Mouse (Mus musculus) stomach, embryonic 16.5 days (tissue): ENCODE measurements around the gene Cd59b. TPM values are rescaled to one million over a fixed set of nuclear protein-coding genes. Genes with fewer than 3 reads are reported as not detected.
A peak's percentile ranks its signal among the peaks of the same experiment; 100 is the strongest.

Source experiments
- ATAC-seq: fragments of 200-750 bp; cut with Nextera tagmentation; 2 replicates; pipeline ENCODE4 v1.8.0; 2017; ENCODE audit warnings: moderate number of reproducible peaks, moderate TSS enrichment; ENCODE audit not compliant: insufficient read depth, low FRiP score
- H3K27ac ChIP-seq: fragments of 300-500 bp; sonication (generic); 2 replicates; pipeline ENCODE4 v1.5.1; 2014; ENCODE audit warnings: low read length
- H3K27me3 ChIP-seq: fragments of 300-500 bp; sonication (generic); 2 replicates; pipeline ENCODE4 v1.6.1; 2014; ENCODE audit warnings: low read length, control low read depth, mixed read lengths; ENCODE audit not compliant: control insufficient read depth, insufficient read depth
- H3K36me3 ChIP-seq: fragments of 300-500 bp; sonication (generic); 2 replicates; pipeline ENCODE4 v1.6.1; 2014; ENCODE audit warnings: low read length; ENCODE audit not compliant: control insufficient read depth, insufficient read depth
- H3K4me1 ChIP-seq: fragments of 300-500 bp; sonication (generic); 2 replicates; pipeline ENCODE4 v1.6.1; 2014; ENCODE audit warnings: low read length, control low read depth, mixed read lengths; ENCODE audit not compliant: control insufficient read depth, insufficient read depth
- H3K4me2 ChIP-seq: fragments of 300-500 bp; sonication (generic); 2 replicates; pipeline ENCODE4 v1.6.1; 2014; ENCODE audit warnings: low read depth, low read length, mixed read lengths
- H3K4me3 ChIP-seq: fragments of 300-500 bp; sonication (generic); replicated peaks from 2 replicates; pipeline ENCODE4 v1.5.1; 2014; ENCODE audit warnings: mild to moderate bottlenecking, low read length
- H3K9ac ChIP-seq: fragments of 300-500 bp; sonication (generic); 2 replicates; pipeline ENCODE4 v1.6.1; 2014; ENCODE audit warnings: low read length
- H3K9me3 ChIP-seq: fragments of 300-500 bp; sonication (generic); replicated peaks from 2 replicates; pipeline ENCODE4 v1.6.1; 2016; ENCODE audit warnings: low read length, control low read depth; ENCODE audit not compliant: control insufficient read depth
- WGBS: fragments of 180-500 bp; shearing (Covaris S2); extraction: QIAGEN DNeasy Blood & Tissue Kit; methylation state at CpG from one replicate; pipeline ENCODE4 v1.1.7; 2014; 5-methylcytosine and 5-hydroxymethylcytosine counted together
- polyA plus RNA-seq: library from polyadenylated mRNA; unstranded; fragments of >200 nt; fragmentation: Nextera tagmentation; extraction: Ambion mirVana; gene quantifications from 2 replicates; pipeline ENCODE4 v1.2.1, GENCODE M21; 2015

The Cd59b gene
- polyA plus RNA-seq, 1 experiment from 2014 or later, result 6.8 TPM

DNA sequence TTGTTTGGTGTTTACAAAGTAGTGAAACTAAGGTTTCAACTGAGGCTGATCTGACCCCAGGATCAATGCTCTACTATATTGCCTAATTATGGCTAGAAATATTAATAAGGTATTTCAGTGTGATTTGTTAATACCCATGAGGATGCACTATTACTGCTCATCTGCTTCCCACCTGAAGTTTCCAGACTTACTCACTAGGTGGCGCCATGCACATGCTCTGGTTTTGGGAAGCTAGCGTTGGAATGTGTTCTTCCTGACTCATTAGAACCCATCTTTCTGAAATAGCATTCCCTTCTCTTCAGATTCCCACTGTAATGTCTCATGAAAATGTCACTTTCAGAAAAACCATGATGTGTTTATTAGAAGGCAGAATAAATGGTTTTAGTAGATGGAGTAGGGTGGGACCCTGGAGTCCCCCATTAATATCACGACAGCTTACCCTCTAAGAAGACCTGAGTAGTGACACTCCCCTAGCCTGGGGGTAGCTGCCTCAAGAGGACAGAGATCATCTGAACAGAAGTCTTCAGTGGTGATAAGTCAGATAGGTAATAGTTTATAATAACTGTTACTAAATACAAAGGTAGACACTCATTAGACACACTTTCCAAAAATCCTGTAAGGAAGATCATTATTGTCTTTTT lies 34.7 kb upstream of the Cd59b start:
- Histone ChIP-seq H3K36me3 (peaks cover 6% of the 10 kb centered on the region; the same call in 1 of the 2 replicates), H3K27me3 (no peaks in the 10 kb centered on the region), H3K4me1 (peaks cover 3% of the 10 kb centered on the region), H3K4me2 (no peak overlapping the region), H3K4me3 (no peak overlapping the region), H3K9me3 (no peaks in the 10 kb centered on the region), H3K9ac (no peak overlapping the region), H3K27ac (no peak overlapping the region)
- 32% methylated on average over 3 of the region's 3 CpGs for WGBS
- no peak for ATAC-seq

DNA sequence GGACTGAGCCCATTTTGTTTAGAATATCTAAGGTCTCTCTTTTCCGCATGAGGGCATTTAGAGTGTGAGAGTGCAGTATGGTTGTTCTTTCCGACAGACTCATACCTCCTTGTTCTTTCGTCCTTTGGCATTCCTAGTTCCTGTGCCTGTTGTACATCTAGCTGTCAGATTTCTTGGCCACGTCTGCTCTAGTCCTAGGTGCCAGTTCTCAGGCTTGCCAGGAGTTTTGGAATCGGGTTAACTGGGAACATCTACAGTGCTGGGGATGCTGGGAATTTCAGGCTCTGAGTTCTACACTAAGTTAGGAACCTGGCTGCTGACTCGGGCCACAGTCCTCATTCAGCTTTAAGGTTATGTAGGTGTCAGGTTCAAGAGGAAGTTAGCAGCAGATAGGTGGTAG lies 34.1 kb upstream of the Cd59b start:
- H3K9me3 ChIP-seq, result no peaks in the 10 kb centered on the region
- H3K4me1 ChIP-seq, result no peaks in the 10 kb centered on the region; the same call in none of the 2 replicates
- peaks cover 6% of the 10 kb centered on the region; the same call in 1 of the 2 replicates for H3K36me3 ChIP-seq
- no peaks in the 10 kb centered on the region for H3K27me3 ChIP-seq
- no peak overlapping the region for H3K4me3 ChIP-seq
- WGBS, result 73% methylated on average over 6 of the region's 6 CpGs
- H3K4me2 ChIP-seq, result no peak overlapping the region
- ATAC-seq, result no peak; the same call in 1 of the 2 replicates
- no peak overlapping the region for H3K27ac ChIP-seq
- H3K9ac ChIP-seq, result no peak overlapping the region

DNA sequence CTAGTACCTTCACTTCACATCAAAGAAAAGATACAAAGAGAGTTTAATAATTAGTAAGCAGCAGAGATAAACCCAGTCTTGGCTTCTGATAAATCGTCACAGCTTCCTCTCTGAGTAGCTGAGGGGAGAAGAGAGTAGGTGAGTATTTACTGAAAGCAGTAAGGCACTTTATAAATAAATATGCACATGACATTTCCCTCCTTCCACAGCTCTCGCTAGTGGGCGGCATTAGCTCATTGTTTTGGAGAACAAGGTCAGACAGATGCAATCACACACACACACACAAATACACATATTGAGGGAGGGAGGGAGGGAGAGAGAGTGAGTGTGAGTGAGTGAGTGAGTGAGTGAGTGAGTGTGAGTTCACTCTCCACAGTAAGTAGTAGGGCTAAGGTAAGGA lies 33.3 kb upstream of the Cd59b start:
- Histone ChIP-seq H3K9me3 (no peaks in the 10 kb centered on the region), H3K4me3 (no peak overlapping the region)

DNA sequence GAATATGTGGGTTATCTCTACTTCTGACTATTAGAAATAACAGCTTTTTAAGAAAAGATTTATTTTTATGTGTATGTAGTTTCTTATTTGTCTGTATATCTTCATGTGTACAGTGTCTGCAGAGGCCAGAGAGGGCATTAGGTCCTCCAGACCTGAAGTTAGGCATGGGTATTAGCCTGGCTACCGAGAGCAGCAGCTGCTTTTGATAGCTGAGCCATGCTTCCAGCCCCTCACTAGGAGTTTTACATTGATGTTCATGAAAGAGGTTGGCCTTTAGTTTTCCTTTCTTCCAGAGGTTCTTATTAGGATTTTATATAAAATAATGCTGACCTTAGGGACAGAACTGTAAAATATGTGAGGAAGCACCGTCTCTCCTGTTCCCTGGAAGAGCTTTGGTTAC lies 31.4 kb upstream of the Cd59b start:
- Histone ChIP-seq H3K4me1 (peaks cover 5% of the 10 kb centered on the region), H3K27ac (no peak overlapping the region), H3K4me2 (no peak overlapping the region), H3K9ac (no peak overlapping the region), H3K27me3 (no peaks in the 10 kb centered on the region), H3K4me3 (no peak overlapping the region), H3K36me3 (peaks cover 6% of the 10 kb centered on the region; the same call in 1 of the 2 replicates), H3K9me3 (no peaks in the 10 kb centered on the region)
- 75% methylated on average over 2 of the region's 2 CpGs for WGBS
- no peak for ATAC-seq

More for the DNA sequence above, 33.3 kb upstream of the Cd59b start:
- peaks cover under 1% of the 10 kb centered on the region for H3K4me1 ChIP-seq
- H3K36me3 ChIP-seq, result peaks cover 6% of the 10 kb centered on the region; the same call in 1 of the 2 replicates
- H3K9ac ChIP-seq, result no peak overlapping the region
- no peak for ATAC-seq
- no peak overlapping the region for H3K27ac ChIP-seq
- H3K4me2 ChIP-seq, result no peak overlapping the region
- WGBS, result 53% methylated on average over 3 of the region's 3 CpGs
- no peaks in the 10 kb centered on the region for H3K27me3 ChIP-seq

DNA sequence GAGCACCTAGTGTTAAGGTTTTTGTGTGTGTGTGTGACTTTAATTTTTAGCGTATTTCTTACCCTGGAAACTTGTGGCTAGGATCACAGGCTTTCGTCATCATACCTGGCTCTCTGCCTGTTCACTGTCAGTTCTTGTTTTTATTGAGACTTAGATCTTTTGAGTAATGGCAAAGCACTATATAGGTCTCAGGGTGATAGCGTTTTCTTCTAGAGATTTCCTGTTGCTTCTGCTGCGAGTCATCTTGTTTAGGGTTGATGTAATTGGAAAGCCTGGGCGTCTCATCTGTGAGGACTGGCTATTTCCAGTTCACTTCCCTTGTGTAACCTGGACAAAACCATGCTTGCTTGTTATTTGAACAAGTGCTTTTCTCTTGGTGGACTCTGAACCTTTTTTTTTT lies 28.0 kb upstream of the Cd59b start:
- H3K36me3 ChIP-seq, result 0 out of 2 replicates have a peak, but pooled peaks cover 6% of the 10 kb centered on the region
- WGBS, result 43% methylated on average over 5 of the region's 5 CpGs
- ATAC-seq, result no peak

DNA sequence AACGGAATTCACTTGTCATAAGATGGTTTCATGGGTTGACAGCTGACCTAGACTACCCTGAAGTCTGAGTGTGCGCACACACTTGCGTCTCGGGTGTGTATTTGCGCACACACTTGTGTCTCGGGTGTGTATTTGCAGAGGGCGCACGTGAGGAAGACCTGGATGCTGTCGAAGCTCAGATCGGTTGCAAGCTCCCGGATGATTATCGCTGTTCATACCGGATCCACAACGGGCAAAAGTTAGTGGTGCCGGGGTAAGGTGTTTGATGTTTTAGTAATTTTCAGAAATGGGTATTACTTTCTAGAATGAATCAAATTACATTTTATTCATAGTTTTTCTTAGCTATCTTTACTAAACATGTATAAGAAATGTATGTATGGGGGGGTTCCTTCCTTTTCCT lies 26.9 kb upstream of the Cd59b start:
- Histone ChIP-seq H3K4me1 (peaks cover 5% of the 10 kb centered on the region), H3K27me3 (no peaks in the 10 kb centered on the region), H3K4me2 (no peak overlapping the region), H3K4me3 (no peak overlapping the region), H3K9ac (no peak overlapping the region), H3K27ac (no peak overlapping the region), H3K36me3 (0 out of 2 replicates have a peak, but pooled peaks cover 2% of the 10 kb centered on the region), H3K9me3 (no peaks in the 10 kb centered on the region)
- 91% methylated on average over 15 of the region's 15 CpGs for WGBS
- no peak for ATAC-seq

More for the DNA sequence above, 28.0 kb upstream of the Cd59b start:
- H3K9ac ChIP-seq, result no peak overlapping the region
- no peak overlapping the region for H3K4me3 ChIP-seq
- H3K27ac ChIP-seq, result no peak overlapping the region
- no peak overlapping the region for H3K4me2 ChIP-seq
- H3K27me3 ChIP-seq, result no peaks in the 10 kb centered on the region
- peaks cover 5% of the 10 kb centered on the region for H3K4me1 ChIP-seq
- no peaks in the 10 kb centered on the region for H3K9me3 ChIP-seq

DNA sequence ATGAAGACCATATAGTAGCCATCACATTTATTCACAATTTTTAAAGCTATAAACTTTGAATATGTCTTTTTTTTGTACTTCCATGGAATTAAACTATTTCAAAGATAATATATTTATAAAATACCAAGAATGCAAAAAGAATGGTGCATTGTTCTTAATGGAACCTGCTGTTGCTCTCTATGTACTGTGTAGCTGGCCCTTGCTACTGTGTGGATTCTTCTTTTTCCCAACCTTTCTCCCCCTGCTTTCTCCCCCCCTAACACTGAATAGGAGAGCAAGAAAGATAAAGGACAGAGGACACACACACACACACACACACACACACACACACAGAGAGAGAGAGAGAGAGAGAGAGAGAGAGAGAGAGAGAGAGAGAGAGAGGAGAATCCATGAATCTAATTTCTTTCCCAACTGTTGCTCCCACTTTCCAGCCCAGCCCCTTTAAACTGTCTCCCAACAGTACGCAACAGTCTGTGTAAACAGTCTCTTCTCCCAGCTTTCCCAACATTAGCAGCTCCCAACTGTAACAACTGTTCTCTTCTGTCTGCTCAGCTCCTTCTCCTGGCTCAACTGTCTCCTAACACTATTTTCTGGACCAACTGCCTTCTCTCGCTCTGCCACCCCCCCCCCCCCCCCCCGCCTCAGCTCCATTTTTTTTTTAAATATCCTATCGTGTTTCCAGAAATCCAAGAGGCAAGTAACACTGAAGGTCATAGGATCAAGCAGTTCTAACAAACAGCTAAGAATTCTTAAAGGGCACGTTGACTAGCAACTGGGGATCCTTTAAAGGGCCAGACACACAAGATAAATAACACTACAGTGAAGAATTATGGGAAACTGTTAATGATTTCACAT lies 25.8 kb upstream of the Cd59b start:
- WGBS, result 36% methylated on average over 3 of the region's 5 CpGs
- Histone ChIP-seq H3K9me3 (no peaks in the 10 kb centered on the region), H3K4me3 (no peak overlapping the region), H3K4me2 (no peak overlapping the region), H3K9ac (no peak overlapping the region), H3K27me3 (no peaks in the 10 kb centered on the region), H3K4me1 (peaks cover 5% of the 10 kb centered on the region), H3K36me3 (0 out of 2 replicates have a peak, but pooled peaks cover 2% of the 10 kb centered on the region), H3K27ac (no peak overlapping the region)
- ATAC-seq, result 0 out of 2 replicates have a peak, but pooled peaks have one; percentile 62

DNA sequence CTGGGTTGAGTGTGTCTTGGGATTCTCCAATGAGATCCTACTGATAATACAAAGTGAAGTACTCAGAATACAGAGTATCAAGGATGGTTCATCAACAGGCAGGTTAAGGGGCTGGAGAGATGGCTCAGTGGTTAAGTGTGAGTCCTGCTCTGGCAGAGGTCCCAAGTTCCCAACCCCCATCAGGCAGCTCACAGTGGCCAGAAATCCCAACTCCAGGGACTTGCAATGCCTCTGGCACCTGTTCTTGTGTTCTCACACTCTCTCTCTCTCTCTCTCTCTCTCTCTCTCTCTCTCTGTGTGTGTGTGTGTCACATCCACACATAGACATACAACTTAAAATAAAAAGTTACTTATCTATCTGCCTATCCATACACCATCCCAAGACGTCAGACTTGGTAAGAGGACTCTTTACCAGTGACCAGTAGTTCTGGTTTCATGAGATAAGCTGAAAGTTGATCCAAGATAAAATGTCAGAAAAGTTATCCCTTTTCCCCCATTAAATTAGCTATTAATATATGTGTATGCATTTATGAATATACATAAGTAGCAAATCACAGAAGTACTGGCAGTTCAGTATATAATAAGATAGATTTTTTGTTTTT lies 25.1 kb upstream of the Cd59b start:
- Histone ChIP-seq H3K9me3 (no peaks in the 10 kb centered on the region), H3K4me2 (no peak overlapping the region), H3K27me3 (no peaks in the 10 kb centered on the region), H3K4me1 (peaks cover 5% of the 10 kb centered on the region), H3K4me3 (no peak overlapping the region), H3K36me3 (0 out of 2 replicates have a peak, but pooled peaks cover 2% of the 10 kb centered on the region), H3K9ac (no peak overlapping the region), H3K27ac (no peak overlapping the region)
- 49% methylated on average over 1 of the region's 1 CpGs for WGBS
- no peak for ATAC-seq

DNA sequence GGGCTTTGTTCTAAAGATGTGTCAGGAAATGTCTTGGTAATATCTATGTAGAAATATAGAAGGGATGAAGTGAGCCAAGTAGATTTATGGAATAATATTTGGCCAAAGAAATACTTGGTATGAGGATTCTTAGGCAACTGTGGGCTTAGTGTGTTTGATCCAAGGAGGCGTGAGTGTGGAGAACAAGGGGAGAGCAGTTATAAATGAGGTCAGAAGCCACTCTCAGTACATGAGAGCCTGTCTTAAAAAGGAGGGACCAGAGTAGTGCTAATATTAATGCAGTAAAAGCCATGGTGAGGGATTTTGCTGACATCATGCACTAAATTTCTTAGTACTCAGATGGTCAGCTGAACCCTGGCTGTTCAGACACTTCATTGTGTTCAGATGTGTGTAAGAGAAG lies 11.3 kb upstream of the Cd59b start:
- no peak overlapping the region for H3K4me3 ChIP-seq
- H3K36me3 ChIP-seq, result peaks cover 9% of the 10 kb centered on the region; the same call in 1 of the 2 replicates
- H3K9ac ChIP-seq, result no peak overlapping the region
- WGBS, result 72% methylated on average over 1 of the region's 1 CpGs
- H3K9me3 ChIP-seq, result no peaks in the 10 kb centered on the region
- no peak for ATAC-seq
- H3K4me2 ChIP-seq, result no peak overlapping the region
- H3K4me1 ChIP-seq, result no peaks in the 10 kb centered on the region
- H3K27ac ChIP-seq, result no peak overlapping the region
- no peaks in the 10 kb centered on the region for H3K27me3 ChIP-seq
